Mouse (Mus musculus) hindbrain, embryonic 10.5 days (tissue): ENCODE measurements around the gene Psmd13. TPM values are rescaled to one million over a fixed set of nuclear protein-coding genes. Genes with fewer than 3 reads are reported as not detected.

Source experiments
- DNase-seq: peaks from one replicate; pipeline ENCODE4 v3.0.0-alpha.2; 2017; ENCODE audit warnings: low spot score
- H3K27ac ChIP-seq: fragments of 300-500 bp; sonication (generic); 2 replicates; pipeline ENCODE4 v1.5.1; 2016; ENCODE audit warnings: mild to moderate bottlenecking, moderate library complexity
- H3K27me3 ChIP-seq: fragments of 300-500 bp; sonication (generic); 2 replicates; pipeline ENCODE4 v1.6.1; 2016; ENCODE audit warnings: mild to moderate bottlenecking; ENCODE audit not compliant: poor library complexity, insufficient read depth, severe bottlenecking
- H3K36me3 ChIP-seq: fragments of 300-500 bp; sonication (generic); 2 replicates; pipeline ENCODE4 v1.6.1; 2016; ENCODE audit warnings: mild to moderate bottlenecking, moderate library complexity
- H3K4me1 ChIP-seq: fragments of 300-500 bp; sonication (generic); replicated peaks from 2 replicates; pipeline ENCODE4 v1.6.1; 2016; ENCODE audit warnings: mild to moderate bottlenecking
- H3K4me3 ChIP-seq: fragments of 300-500 bp; sonication (generic); 2 replicates; pipeline ENCODE4 v1.5.1; 2016; ENCODE audit warnings: mild to moderate bottlenecking, moderate library complexity
- H3K9me3 ChIP-seq: fragments of 300-500 bp; sonication (generic); 2 replicates; pipeline ENCODE4 v1.6.1; 2016; ENCODE audit warnings: mild to moderate bottlenecking, moderate library complexity
- WGBS: fragments of 180-500 bp; shearing (Covaris S2); methylation state at CpG from one replicate; pipeline ENCODE4 v1.1.7; 2016; 5-methylcytosine and 5-hydroxymethylcytosine counted together
- polyA plus RNA-seq: library from polyadenylated mRNA; unstranded; fragments of >200 nt; fragmentation: Nextera tagmentation; extraction: Ambion mirVana; gene quantifications from 2 replicates; pipeline ENCODE4 v1.2.1, GENCODE M21; 2016

Gene Psmd13
- polyA plus RNA-seq, 1 experiment from 2014 or later, result 344 TPM

GRCm38 (mm10) chr7:140900220-140900619, 18.5 kb downstream of the Psmd13 start, which contains the start of gene Cox8b:
Gene Cox8b, minus strand, starts transcription at chr7:140900446.
- no peaks in the 10 kb centered on the region for H3K27me3 ChIP-seq
- peaks cover 50% of the 10 kb centered on the region for H3K36me3 ChIP-seq
- peaks cover 11% of the 10 kb centered on the region; the same call in 1 of the 2 replicates for H3K4me1 ChIP-seq
- 83% methylated on average over 10 of the region's 10 CpGs for WGBS
- no peak within 1 kb of the TSS for H3K4me3 ChIP-seq
- H3K9me3 ChIP-seq, result no peaks in the 10 kb centered on the region
- DNase-seq, result no peak
- no peak within 1 kb of the TSS for H3K27ac ChIP-seq

DNA sequence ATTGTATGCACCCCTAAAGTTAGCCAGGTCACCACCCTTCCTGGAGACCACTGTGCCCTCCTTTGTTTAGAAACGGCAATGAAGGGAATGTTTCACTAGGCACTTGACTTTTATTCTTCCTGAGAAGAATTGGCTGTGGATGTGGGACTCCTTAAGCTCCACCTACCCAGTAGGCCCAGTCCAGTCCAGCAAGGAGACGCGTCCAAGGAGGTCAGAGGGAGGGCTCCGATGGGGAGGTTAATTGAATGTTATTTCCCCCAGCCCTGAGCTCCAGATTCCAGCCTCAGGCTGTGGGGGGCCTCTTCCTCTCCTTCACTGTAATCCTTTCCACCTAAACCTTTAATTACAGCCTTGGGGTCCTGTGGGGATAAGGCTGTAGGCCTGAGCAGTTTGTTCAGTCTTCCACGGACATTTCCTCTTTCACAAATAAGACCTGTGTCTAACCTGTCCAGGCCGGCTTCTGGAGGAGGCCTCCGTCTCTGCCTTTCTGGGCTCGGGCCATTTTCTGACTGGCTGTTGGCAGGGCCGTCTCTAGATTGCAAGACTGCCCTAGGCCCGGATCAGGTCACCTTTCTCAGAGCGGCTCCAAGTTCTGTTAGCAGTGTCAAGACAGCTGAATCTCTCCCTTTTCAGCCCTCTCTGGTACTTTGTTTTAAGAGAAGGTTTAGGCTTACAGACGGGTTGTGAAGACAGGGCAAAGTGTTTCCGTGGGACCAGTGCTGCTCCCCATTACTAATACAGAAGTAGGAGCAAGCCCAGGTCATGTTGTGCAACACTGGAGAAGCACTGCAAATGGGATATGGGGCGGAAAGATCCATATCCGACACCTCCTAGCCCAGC, 20.5 kb downstream of the Psmd13 start:
- Histone ChIP-seq H3K9me3 (no peaks in the 10 kb centered on the region), H3K27me3 (0 out of 2 replicates have a peak, but pooled peaks cover 3% of the 10 kb centered on the region), H3K4me3 (no peak overlapping the region), H3K36me3 (peaks cover 30% of the 10 kb centered on the region), H3K4me1 (peaks cover 11% of the 10 kb centered on the region; the same call in 1 of the 2 replicates), H3K27ac (peak overlapping the region; percentile 8)
- DNase-seq, result no peak
- WGBS, result 79% methylated on average over 15 of the region's 15 CpGs

- Histone ChIP-seq H3K36me3 (peaks cover 20% of the 10 kb centered on the region), H3K4me3 (no peak overlapping the region), H3K9me3 (no peaks in the 10 kb centered on the region), H3K27ac (0 out of 2 replicates have a peak overlapping the region, but pooled peaks have one; percentile 8), H3K4me1 (peaks cover 11% of the 10 kb centered on the region; the same call in 1 of the 2 replicates), H3K27me3 (0 out of 2 replicates have a peak, but pooled peaks cover 3% of the 10 kb centered on the region)
- peak; percentile 76 for DNase-seq
- WGBS, result 25% methylated on average over 13 of the region's 13 CpGs
Observed at GRCm38 (mm10) chr7:140903212-140903611, 21.4 kb downstream of the Psmd13 start.

DNA sequence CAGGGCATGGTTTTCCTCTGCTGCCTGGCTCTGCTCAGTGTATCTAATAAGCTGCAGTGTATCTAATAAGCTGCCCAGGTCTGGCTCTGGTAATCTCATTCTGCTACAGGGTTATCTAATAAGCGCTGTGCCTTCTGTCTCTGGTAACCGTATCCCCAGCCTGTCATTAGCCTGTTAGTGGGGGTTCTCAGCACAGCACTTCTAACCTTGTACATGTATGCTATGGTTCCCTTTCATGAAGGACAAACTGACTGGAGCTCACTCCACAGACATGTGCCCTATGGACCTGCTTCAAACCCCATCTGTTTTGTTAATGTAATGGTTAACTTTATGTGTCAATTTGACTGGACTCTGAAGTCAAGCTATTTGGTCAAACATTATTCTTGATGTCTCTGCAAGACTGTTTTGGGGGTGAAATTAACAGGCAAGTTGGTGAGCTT, 23.9 kb downstream of the Psmd13 start:
- Histone ChIP-seq H3K9me3 (no peaks in the 10 kb centered on the region), H3K4me1 (peaks cover 20% of the 10 kb centered on the region), H3K4me3 (no peak overlapping the region), H3K27ac (no peak overlapping the region), H3K27me3 (0 out of 2 replicates have a peak, but pooled peaks cover 3% of the 10 kb centered on the region), H3K36me3 (no peaks in the 10 kb centered on the region)
- no peak for DNase-seq
- WGBS, result 88% methylated on average over 2 of the region's 2 CpGs

DNA sequence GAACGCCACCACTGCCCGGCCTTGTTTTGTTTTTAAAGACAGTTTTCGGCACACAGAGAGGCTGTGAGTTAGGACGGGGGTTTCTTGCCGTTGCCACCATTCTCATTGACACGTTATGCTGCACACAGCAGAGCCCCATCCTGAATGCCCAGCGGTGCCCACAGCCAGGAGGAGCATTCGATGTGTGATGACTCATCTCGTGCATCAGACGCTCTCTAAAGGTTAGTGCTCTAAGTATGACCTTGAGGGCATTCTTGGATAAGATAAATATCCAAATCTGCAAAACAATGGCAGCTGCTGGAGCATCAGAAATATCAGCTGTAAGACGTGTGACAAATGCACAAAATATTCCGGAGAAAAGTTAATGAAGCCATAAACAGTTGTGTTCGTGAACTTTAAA, 25.4 kb downstream of the Psmd13 start:
- 0 out of 2 replicates have a peak, but pooled peaks cover 3% of the 10 kb centered on the region for H3K27me3 ChIP-seq
- H3K27ac ChIP-seq, result no peak overlapping the region
- no peak for DNase-seq
- H3K4me1 ChIP-seq, result peaks cover 16% of the 10 kb centered on the region
- WGBS, result 88% methylated on average over 13 of the region's 13 CpGs
- H3K9me3 ChIP-seq, result no peaks in the 10 kb centered on the region
- H3K36me3 ChIP-seq, result no peaks in the 10 kb centered on the region
- H3K4me3 ChIP-seq, result no peak overlapping the region

- Histone ChIP-seq H3K27me3 (0 out of 2 replicates have a peak, but pooled peaks cover 3% of the 10 kb centered on the region), H3K4me3 (no peak overlapping the region), H3K27ac (no peak overlapping the region), H3K4me1 (peaks cover 13% of the 10 kb centered on the region), H3K36me3 (no peaks in the 10 kb centered on the region), H3K9me3 (no peaks in the 10 kb centered on the region)
- DNase-seq, result no peak
- WGBS, result 84% methylated on average over 7 of the region's 7 CpGs
Observed at GRCm38 (mm10) chr7:140907697-140908096, 25.9 kb downstream of the Psmd13 start.

- 45% methylated on average over 7 of the region's 7 CpGs for WGBS
- H3K4me3 ChIP-seq, result peak overlapping the region; percentile 56; the same call in 1 of the 2 replicates
- H3K4me1 ChIP-seq, result peaks cover 9% of the 10 kb centered on the region
- 0 out of 2 replicates have a peak, but pooled peaks cover 3% of the 10 kb centered on the region for H3K27me3 ChIP-seq
- no peak overlapping the region for H3K27ac ChIP-seq
- H3K36me3 ChIP-seq, result no peaks in the 10 kb centered on the region
- DNase-seq, result no peak
- H3K9me3 ChIP-seq, result no peaks in the 10 kb centered on the region
Observed at GRCm38 (mm10) chr7:140908181-140908580, 26.4 kb downstream of the Psmd13 start.

DNA sequence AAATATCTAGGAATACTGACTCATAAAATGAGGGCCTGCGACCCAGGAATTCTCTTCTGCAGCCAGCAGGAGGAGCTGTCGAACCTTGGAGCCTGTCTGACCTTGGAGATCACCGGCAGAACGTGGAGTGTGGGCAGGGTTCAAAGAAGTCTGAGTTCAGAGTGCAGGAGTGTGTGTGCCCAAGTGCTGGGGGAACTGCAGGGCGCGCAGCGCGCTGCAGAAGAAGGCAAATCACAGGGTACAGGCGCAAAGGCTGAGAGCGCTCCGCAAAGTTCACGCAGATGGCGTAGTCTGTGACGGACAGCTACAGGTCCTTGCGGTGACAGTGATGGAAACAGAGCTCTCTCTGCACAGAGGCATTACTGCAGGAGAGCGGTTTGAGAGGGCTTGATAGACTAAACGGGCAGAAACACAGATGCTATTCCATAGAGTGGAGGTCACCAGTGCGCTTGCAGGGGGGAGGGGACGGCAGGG, 26.9 kb downstream of the Psmd13 start:
- DNase-seq, result peak; percentile 85
- Histone ChIP-seq H3K4me3 (peak overlapping the region; percentile 56), H3K36me3 (no peaks in the 10 kb centered on the region), H3K27me3 (0 out of 2 replicates have a peak, but pooled peaks cover 3% of the 10 kb centered on the region), H3K4me1 (peaks cover 8% of the 10 kb centered on the region), H3K27ac (no peak overlapping the region), H3K9me3 (no peaks in the 10 kb centered on the region)
- WGBS, result 1% methylated on average over 19 of the region's 19 CpGs

- 73% methylated on average over 3 of the region's 3 CpGs for WGBS
- Histone ChIP-seq H3K27me3 (no peaks in the 10 kb centered on the region), H3K4me1 (peaks cover 8% of the 10 kb centered on the region), H3K36me3 (no peaks in the 10 kb centered on the region), H3K4me3 (no peak overlapping the region), H3K27ac (no peak overlapping the region), H3K9me3 (no peaks in the 10 kb centered on the region)
- no peak for DNase-seq
Observed at GRCm38 (mm10) chr7:140912293-140912692, 30.5 kb downstream of the Psmd13 start.

GRCm38 (mm10) chr7:140912846-140913482, 31.2 kb downstream of the Psmd13 start:
- Histone ChIP-seq H3K9me3 (no peaks in the 10 kb centered on the region), H3K27ac (no peak overlapping the region), H3K36me3 (no peaks in the 10 kb centered on the region), H3K4me3 (no peak overlapping the region), H3K4me1 (peaks cover 8% of the 10 kb centered on the region), H3K27me3 (peaks cover 5% of the 10 kb centered on the region; the same call in 1 of the 2 replicates)
- no peak for DNase-seq
- 82% methylated on average over 5 of the region's 5 CpGs for WGBS

- 87% methylated on average over 8 of the region's 8 CpGs for WGBS
- Histone ChIP-seq H3K27me3 (peaks cover 14% of the 10 kb centered on the region), H3K27ac (no peak overlapping the region), H3K36me3 (no peaks in the 10 kb centered on the region), H3K4me1 (peaks cover 1% of the 10 kb centered on the region; the same call in 1 of the 2 replicates), H3K9me3 (no peaks in the 10 kb centered on the region), H3K4me3 (no peak overlapping the region)
- no peak for DNase-seq
Observed at GRCm38 (mm10) chr7:140914031-140914690, 32.4 kb downstream of the Psmd13 start.

DNA sequence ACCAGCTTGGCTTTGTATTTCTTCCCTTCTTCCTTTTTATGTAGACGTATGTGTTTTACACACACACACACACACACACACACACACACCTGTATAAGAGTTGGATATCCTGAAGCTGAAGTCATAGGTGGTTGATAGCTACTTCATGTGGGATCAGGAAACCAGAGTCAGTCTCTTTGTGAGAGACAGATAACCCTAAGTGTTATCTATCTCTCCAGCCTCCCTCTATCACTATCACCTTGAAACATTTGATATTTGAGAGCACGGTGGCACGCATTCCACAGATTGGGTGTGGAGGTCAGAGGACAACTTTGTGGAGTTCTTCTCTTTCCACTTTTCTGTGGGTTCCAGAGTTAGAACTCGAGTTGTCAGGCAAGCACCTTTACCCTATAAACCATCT, 38.1 kb downstream of the Psmd13 start:
- no peaks in the 10 kb centered on the region for H3K36me3 ChIP-seq
- DNase-seq, result no peak
- 76% methylated on average over 4 of the region's 4 CpGs for WGBS
- H3K9me3 ChIP-seq, result no peaks in the 10 kb centered on the region
- H3K4me1 ChIP-seq, result peaks cover 23% of the 10 kb centered on the region
- H3K27ac ChIP-seq, result no peak overlapping the region
- H3K4me3 ChIP-seq, result no peak overlapping the region
- peaks cover 71% of the 10 kb centered on the region for H3K27me3 ChIP-seq
